Mouse (Mus musculus) heart, postnatal 0 days (tissue): Measurements from ENCODE around the gene 4930452B06Rik. TPM values are rescaled to one million over a fixed set of nuclear protein-coding genes. Genes with fewer than 3 reads are reported as not detected.
A peak's percentile ranks its signal among the peaks of the same experiment; 100 is the strongest.

Experiments used
- ATAC-seq: fragments of 200-750 bp; cut with Nextera tagmentation; 2 replicates; pipeline ENCODE4 v1.8.0; 2017; ENCODE audit warnings: low read depth, moderate number of reproducible peaks, moderate library complexity; ENCODE audit not compliant: insufficient read depth
- DNase-seq: peaks from one replicate; pipeline ENCODE4 v3.0.0-alpha.2; 2016; ENCODE audit warnings: low spot score
- H3K27ac ChIP-seq: fragments of 300-500 bp; sonication (generic); 2 replicates; pipeline ENCODE4 v1.5.1; 2014; ENCODE audit warnings: low read depth, mild to moderate bottlenecking
- H3K27me3 ChIP-seq: fragments of 300-500 bp; sonication (generic); 2 replicates; pipeline ENCODE4 v1.6.1; 2014; ENCODE audit warnings: low read length, mixed read lengths; ENCODE audit not compliant: control insufficient read depth, insufficient read depth
- H3K36me3 ChIP-seq: fragments of 300-500 bp; sonication (generic); replicated peaks from 2 replicates; pipeline ENCODE4 v1.6.1; 2014; ENCODE audit warnings: low read length, mixed read lengths; ENCODE audit not compliant: control insufficient read depth, insufficient read depth
- H3K4me1 ChIP-seq: fragments of 300-500 bp; sonication (generic); 2 replicates; pipeline ENCODE4 v1.6.1; 2014; ENCODE audit warnings: antibody characterized with exemption; ENCODE audit not compliant: control insufficient read depth, insufficient read depth
- H3K4me2 ChIP-seq: fragments of 300-500 bp; sonication (generic); 2 replicates; pipeline ENCODE4 v1.6.1; 2014; ENCODE audit warnings: low read depth, mild to moderate bottlenecking, low read length, moderate library complexity
- H3K4me3 ChIP-seq: fragments of 300-500 bp; sonication (generic); 2 replicates; pipeline ENCODE4 v1.5.1; 2014; ENCODE audit warnings: low read depth, low read length
- H3K9ac ChIP-seq: fragments of 300-500 bp; sonication (generic); replicated peaks from 2 replicates; pipeline ENCODE4 v1.6.1; 2014; ENCODE audit warnings: low read depth, low read length, mixed read lengths
- H3K9me3 ChIP-seq: fragments of 300-500 bp; sonication (generic); replicated peaks from 2 replicates; pipeline ENCODE4 v1.6.1; 2016; ENCODE audit warnings: low read length; ENCODE audit not compliant: control insufficient read depth
- CTCF ChIP-seq: IDR thresholded peaks from 2 replicates; pipeline ENCODE4 v1.5.1; 2016; ENCODE audit warnings: antibody characterized with exemption, control low read depth, low read depth
- EP300 ChIP-seq: IDR thresholded peaks from 2 replicates; pipeline ENCODE4 v1.6.1; 2016; ENCODE audit warnings: antibody characterized with exemption, low read depth
- WGBS: fragments of 180-500 bp; shearing (Covaris S2); extraction: QIAGEN DNeasy Blood & Tissue Kit; methylation state at CpG from one replicate; pipeline ENCODE4 v1.1.7; 2014; 5-methylcytosine and 5-hydroxymethylcytosine counted together
- polyA plus RNA-seq: library from polyadenylated mRNA; unstranded; fragments of >200 nt; fragmentation: Nextera tagmentation; extraction: Ambion mirVana; gene quantifications from 2 replicates; pipeline ENCODE4 v1.2.1, GENCODE M21; 2015
- total RNA-seq: library from RNA; depleted of rRNA; stranded (reverse); fragments of >200 nt; gene quantifications from 2 replicates; pipeline ENCODE4 v1.2.3, GENCODE M21; 2014; ENCODE audit warnings: low replicate concordance

4930452B06Rik gene
- total and polyA plus RNA-seq, 2 experiments from 2014 or later: 6.2 to 16.3 TPM

- ATAC-seq: no peak
- Histone ChIP-seq H3K27ac (no peak overlapping the region), H3K4me2 (no peak overlapping the region), H3K4me3 (no peak overlapping the region), H3K36me3 (peaks cover 4% of the 10 kb centered on the region; the same call in 1 of the 2 replicates), H3K4me1 (no peaks in the 10 kb centered on the region), H3K27me3 (no peaks in the 10 kb centered on the region), H3K9me3 (no peaks in the 10 kb centered on the region), H3K9ac (no peak overlapping the region)
- DNase-seq: no peak
- no peak for TF ChIP-seq CTCF
- no peak for TF ChIP-seq EP300
Measured at GRCm38 (mm10) chr14:8660359-8660758, 5.7 kb downstream of the 4930452B06Rik start.

GRCm38 (mm10) chr14:8641650-8642279 lies 24.3 kb downstream of the 4930452B06Rik start:
- ATAC-seq (peak; percentile 36), DNase-seq (no peak)
- H3K27me3 ChIP-seq: no peaks in the 10 kb centered on the region
- no peaks in the 10 kb centered on the region for H3K36me3 ChIP-seq
- H3K9me3 ChIP-seq: no peaks in the 10 kb centered on the region
- H3K4me2 ChIP-seq: no peak overlapping the region
- H3K4me1 ChIP-seq: no peaks in the 10 kb centered on the region
- no peak overlapping the region for H3K4me3 ChIP-seq
- no peak overlapping the region for H3K27ac ChIP-seq
- H3K9ac ChIP-seq: no peak overlapping the region
- TF ChIP-seq EP300 (no peak), CTCF (no peak)
- WGBS: 63% methylated on average over 9 of the region's 9 CpGs

GRCm38 (mm10) chr14:8632211-8632610 lies 33.8 kb downstream of the 4930452B06Rik start:
- ATAC-seq (no peak), DNase-seq (no peak)
- 80% methylated on average over 6 of the region's 6 CpGs for WGBS
- Histone ChIP-seq H3K27me3 (no peaks in the 10 kb centered on the region), H3K36me3 (no peaks in the 10 kb centered on the region), H3K9ac (no peak overlapping the region), H3K27ac (no peak overlapping the region), H3K4me3 (no peak overlapping the region), H3K4me1 (no peaks in the 10 kb centered on the region), H3K4me2 (no peak overlapping the region), H3K9me3 (no peaks in the 10 kb centered on the region)
- no peak for TF ChIP-seq EP300
- no peak for TF ChIP-seq CTCF

- Histone ChIP-seq H3K4me2 (no peak overlapping the region), H3K4me3 (no peak overlapping the region), H3K9ac (no peak overlapping the region), H3K27me3 (no peaks in the 10 kb centered on the region), H3K27ac (no peak overlapping the region), H3K4me1 (no peaks in the 10 kb centered on the region), H3K36me3 (no peaks in the 10 kb centered on the region), H3K9me3 (no peaks in the 10 kb centered on the region)
- 77% methylated on average over 5 of the region's 5 CpGs for WGBS
- DNase-seq: no peak
- no peak for ATAC-seq
- no peak for TF ChIP-seq EP300
- no peak for TF ChIP-seq CTCF
Measured at GRCm38 (mm10) chr14:8628406-8628805, 37.6 kb downstream of the 4930452B06Rik start.

- no peaks in the 10 kb centered on the region for H3K4me1 ChIP-seq
- H3K4me3 ChIP-seq: no peak overlapping the region
- ATAC-seq (no peak), DNase-seq (no peak)
- H3K9me3 ChIP-seq: no peaks in the 10 kb centered on the region
- no peaks in the 10 kb centered on the region for H3K36me3 ChIP-seq
- no peak overlapping the region for H3K9ac ChIP-seq
- H3K4me2 ChIP-seq: no peak overlapping the region
- TF ChIP-seq EP300 (no peak), CTCF (no peak)
- no peaks in the 10 kb centered on the region for H3K27me3 ChIP-seq
- 83% methylated on average over 4 of the region's 4 CpGs for WGBS
- no peak overlapping the region for H3K27ac ChIP-seq
Measured at GRCm38 (mm10) chr14:8627481-8627880, 38.6 kb downstream of the 4930452B06Rik start.

GRCm38 (mm10) chr14:8621164-8621563 lies 44.9 kb downstream of the 4930452B06Rik start:
- no peaks in the 10 kb centered on the region for H3K4me1 ChIP-seq
- DNase-seq: peak; percentile 27
- 42% methylated on average over 6 of the region's 6 CpGs for WGBS
- TF ChIP-seq CTCF (no peak), EP300 (no peak)
- H3K36me3 ChIP-seq: no peaks in the 10 kb centered on the region
- peak; percentile 49; the same call in 1 of the 2 replicates for ATAC-seq
- H3K4me3 ChIP-seq: no peak overlapping the region
- no peaks in the 10 kb centered on the region for H3K27me3 ChIP-seq
- no peak overlapping the region for H3K9ac ChIP-seq
- no peaks in the 10 kb centered on the region for H3K9me3 ChIP-seq
- no peak overlapping the region for H3K27ac ChIP-seq
- H3K4me2 ChIP-seq: no peak overlapping the region
